Mouse (Mus musculus) C2C12 (cell line): ENCODE data around the gene Thumpd1. TPM values are rescaled to one million over a fixed set of nuclear protein-coding genes. Genes with fewer than 3 reads are reported as not detected.

ENCODE experiments used
- H3K27me3 ChIP-seq: one replicate; pipeline ENCODE4 v1.6.1; 2011; ENCODE audit not compliant: control insufficient read depth, insufficient read depth, insufficient read length
- H3K36me3 ChIP-seq: one replicate; pipeline ENCODE4 v1.6.1; 2011; ENCODE audit not compliant: control insufficient read depth, insufficient read depth
- H3K4me3 ChIP-seq: one replicate; pipeline ENCODE4 v1.5.1; 2011; ENCODE audit warnings: mild to moderate bottlenecking, control low read depth; ENCODE audit not compliant: poor library complexity, insufficient read depth, severe bottlenecking
- H3K79me2 ChIP-seq: one replicate; pipeline ENCODE4 v1.6.1; 2011; ENCODE audit not compliant: control insufficient read depth, insufficient read depth
- H3K79me3 ChIP-seq: one replicate; pipeline ENCODE4 v1.6.1; 2011; ENCODE audit warnings: low read depth, control low read depth
- H3ac ChIP-seq: one replicate; pipeline ENCODE3; 2011; ENCODE audit warnings: low read depth; ENCODE audit not compliant: control insufficient read depth, insufficient read length
- CEBPB ChIP-seq: IDR thresholded peaks from one replicate; pipeline ENCODE4 v1.6.1; 2011; ENCODE audit warnings: low read depth, mild to moderate bottlenecking, control low read depth, moderate library complexity
- CTCF ChIP-seq: IDR thresholded peaks from one replicate; pipeline ENCODE4 v1.5.1; 2011; ENCODE audit not compliant: control insufficient read depth, insufficient read depth, insufficient read length
- FOSL1 ChIP-seq: IDR thresholded peaks from one replicate; pipeline ENCODE4 v1.8.0; 2011; ENCODE audit warnings: mild to moderate bottlenecking, low read length; ENCODE audit not compliant: poor library complexity, insufficient read depth, severe bottlenecking
- MAX ChIP-seq: IDR thresholded peaks from one replicate; pipeline ENCODE4 v1.6.1; 2011; ENCODE audit warnings: mild to moderate bottlenecking, control low read depth
- MYOD1 ChIP-seq: IDR thresholded peaks from one replicate; pipeline ENCODE4 v1.6.1; 2011; ENCODE audit warnings: low read depth; ENCODE audit not compliant: control insufficient read depth, insufficient read length
- MYOG ChIP-seq: IDR thresholded peaks from one replicate; pipeline ENCODE4 v1.6.1; 2011; ENCODE audit not compliant: control insufficient read depth, insufficient read length; ENCODE audit errors: extremely low read depth
- USF1 ChIP-seq: IDR thresholded peaks from one replicate; pipeline ENCODE4 v1.6.1; 2011; ENCODE audit warnings: low read depth, mild to moderate bottlenecking, control low read depth, moderate library complexity
- polyA plus RNA-seq: library from polyadenylated mRNA; unstranded; fragments of >200 nt; fragmentation: generic; extraction: Trizol; gene quantifications from one replicate; pipeline ENCODE4 v1.2.1, GENCODE M21; 2012; ENCODE audit warnings: missing spikeins

Thumpd1 gene
- polyA plus RNA-seq, 1 experiment: 20.2 TPM

- H3ac ChIP-seq: no peak overlapping the region
- H3K79me2 ChIP-seq: no peaks in the 10 kb centered on the region
- H3K4me3 ChIP-seq: no peak overlapping the region
- no peak for TF ChIP-seq FOSL1
- TF ChIP-seq USF1: no peak
- TF ChIP-seq CTCF: no peak
- no peak for TF ChIP-seq MAX
- no peak for TF ChIP-seq MYOD1
- no peak for TF ChIP-seq MYOG
- TF ChIP-seq CEBPB: no peak
- H3K27me3 ChIP-seq: no peaks in the 10 kb centered on the region
- no peaks in the 10 kb centered on the region for H3K36me3 ChIP-seq
- H3K79me3 ChIP-seq: no peaks in the 10 kb centered on the region
These were observed 28.3 kb downstream of the Thumpd1 start for GRCm38 (mm10) chr7:119692302-119692701.

- no peak within 1 kb of the TSS for H3K4me3 ChIP-seq
- H3K27me3 ChIP-seq: no peaks in the 10 kb centered on the region
- H3K79me2 ChIP-seq: no peaks in the 10 kb centered on the region
- H3K79me3 ChIP-seq: no peaks in the 10 kb centered on the region
- TF ChIP-seq USF1: no peak
- TF ChIP-seq CEBPB: no peak
- TF ChIP-seq FOSL1: no peak
- TF ChIP-seq MAX: no peak
- no peak for TF ChIP-seq MYOG
- TF ChIP-seq CTCF: no peak
- TF ChIP-seq MYOD1: no peak
- H3K36me3 ChIP-seq: no peaks in the 10 kb centered on the region
- no peak within 1 kb of the TSS for H3ac ChIP-seq
These were observed 30.9 kb downstream of the Thumpd1 start, which contains the start of gene Acsm4 for GRCm38 (mm10) chr7:119689726-119690125. Gene Acsm4 (plus strand): TSS chr7:119690026.

GRCm38 (mm10) chr7:119682699-119683098 is 37.9 kb downstream of the Thumpd1 start:
- Histone ChIP-seq H3K79me3 (no peaks in the 10 kb centered on the region), H3ac (no peak overlapping the region), H3K27me3 (no peaks in the 10 kb centered on the region), H3K79me2 (no peaks in the 10 kb centered on the region), H3K4me3 (no peak overlapping the region), H3K36me3 (no peaks in the 10 kb centered on the region)
- TF ChIP-seq MAX (no peak), FOSL1 (no peak), USF1 (no peak), CTCF (no peak), MYOG (no peak), MYOD1 (no peak)

- TF ChIP-seq MYOG (no peak), FOSL1 (no peak), USF1 (no peak), MAX (no peak), MYOD1 (no peak), CTCF (no peak), CEBPB (no peak)
- no peaks in the 10 kb centered on the region for H3K36me3 ChIP-seq
- no peak overlapping the region for H3ac ChIP-seq
- H3K4me3 ChIP-seq: no peak overlapping the region
- no peaks in the 10 kb centered on the region for H3K79me2 ChIP-seq
- no peaks in the 10 kb centered on the region for H3K79me3 ChIP-seq
- no peaks in the 10 kb centered on the region for H3K27me3 ChIP-seq
These were observed 40.5 kb downstream of the Thumpd1 start for GRCm38 (mm10) chr7:119680107-119680506.

- TF ChIP-seq CTCF (no peak), MYOD1 (no peak)
- Histone ChIP-seq H3K79me3 (no peaks in the 10 kb centered on the region), H3K79me2 (no peaks in the 10 kb centered on the region), H3ac (no peak overlapping the region), H3K36me3 (no peaks in the 10 kb centered on the region), H3K4me3 (no peak overlapping the region), H3K27me3 (no peaks in the 10 kb centered on the region)
These were observed 47.1 kb downstream of the Thumpd1 start for GRCm38 (mm10) chr7:119673465-119673864.

- TF ChIP-seq MAX (no peak), MYOG (no peak), CEBPB (no peak), FOSL1 (no peak), USF1 (no peak), CTCF (no peak), MYOD1 (no peak)
- Histone ChIP-seq H3ac (no peak overlapping the region), H3K27me3 (no peaks in the 10 kb centered on the region), H3K4me3 (no peak overlapping the region), H3K79me3 (no peaks in the 10 kb centered on the region), H3K36me3 (no peaks in the 10 kb centered on the region), H3K79me2 (no peaks in the 10 kb centered on the region)
These were observed 49.7 kb downstream of the Thumpd1 start for GRCm38 (mm10) chr7:119670925-119671324.
